Mouse (Mus musculus) spleen, adult 2 months (tissue): ENCODE measurements around the gene Gm9732.
"Not testable (repeated sequence)": the region's sequence is repeated elsewhere in the genome, so short reads cannot be mapped to it uniquely, and the experiment has no call there.

ENCODE experiments used
- CTCF ChIP-seq: fragments of 200-500 bp; IDR thresholded peaks from 2 replicates; pipeline ENCODE4 v1.5.1; 2011; ENCODE audit warnings: mild to moderate bottlenecking, inconsistent platforms; ENCODE audit not compliant: insufficient read depth, insufficient read length, insufficient replicate concordance; ENCODE audit errors: extremely low read depth
- POLR2A ChIP-seq: fragments of 200-500 bp; IDR thresholded peaks from 2 replicates; pipeline ENCODE4 v1.6.1; 2011; ENCODE audit warnings: low read depth, low read length, inconsistent platforms

- TF ChIP-seq CTCF, POLR2A: not testable (repeated sequence)
Measured at GRCm38 (mm10) chr14:43258349-43258748, 16.5 kb upstream of the Gm9732 start, which contains the start of gene Gm8126.
